Mouse (Mus musculus): ENCODE data around the gene Hs1bp3. TPM values are rescaled to one million over a fixed set of nuclear protein-coding genes. Genes with fewer than 3 reads are reported as not detected.

Gene Hs1bp3
- polyA plus RNA-seq, 1 experiment from 2014 or later, result 21.4 TPM

- 89% methylated on average over 3 of the region's 3 CpGs for whole genome bisulfite sequencing
- H3K4me1 ChIP-seq (replicated peaks), result peaks cover 16% of the 10 kb centered on the region
- no peaks in the 10 kb centered on the region for H3K9me3 ChIP-seq
- H3K4me3 ChIP-seq (replicated peaks), result no peak overlapping the region
- H3K27me3 ChIP-seq (replicated peaks), result no peaks in the 10 kb centered on the region
- no peak for ATAC-seq
- no peak overlapping the region for H3K4me2 ChIP-seq (replicated peaks)
- no peak overlapping the region for H3K27ac ChIP-seq
- H3K9ac ChIP-seq, result no peak overlapping the region
- H3K36me3 ChIP-seq, result no peaks in the 10 kb centered on the region
These were observed 46.3 kb downstream of the Hs1bp3 start for GRCm38 (mm10) chr12:8359418-8360112.

- no peak overlapping the region for H3K4me3 ChIP-seq (replicated peaks)
- no peaks in the 10 kb centered on the region for H3K9me3 ChIP-seq
- no peak overlapping the region for H3K9ac ChIP-seq
- H3K4me2 ChIP-seq (replicated peaks), result no peak overlapping the region
- peaks cover 19% of the 10 kb centered on the region for H3K4me1 ChIP-seq (replicated peaks)
- no peaks in the 10 kb centered on the region for H3K27me3 ChIP-seq (replicated peaks)
- no peaks in the 10 kb centered on the region for H3K36me3 ChIP-seq
- H3K27ac ChIP-seq, result no peak overlapping the region
- 77% methylated on average over 5 of the region's 5 CpGs for WGBS
- ATAC-seq, result no peak
These were observed 48.6 kb downstream of the Hs1bp3 start for GRCm38 (mm10) chr12:8361866-8362265.

- H3K36me3 ChIP-seq, result no peaks in the 10 kb centered on the region
- no peak overlapping the region for H3K9ac ChIP-seq
- no peak overlapping the region for H3K4me3 ChIP-seq (replicated peaks)
- no peak overlapping the region for H3K4me2 ChIP-seq (replicated peaks)
- no peak overlapping the region for H3K27ac ChIP-seq
- no peak for ATAC-seq
- 54% methylated on average over 7 of the region's 7 CpGs for WGBS
- no peaks in the 10 kb centered on the region for H3K27me3 ChIP-seq (replicated peaks)
- H3K9me3 ChIP-seq, result no peaks in the 10 kb centered on the region
- peaks cover 17% of the 10 kb centered on the region for H3K4me1 ChIP-seq (replicated peaks)
These were observed 49.2 kb downstream of the Hs1bp3 start for GRCm38 (mm10) chr12:8362400-8362799.

GRCm38 (mm10) chr12:8364321-8364838, 51.1 kb downstream of the Hs1bp3 start:
- Histone ChIP-seq H3K9ac (no peak overlapping the region), H3K4me1 (replicated peaks) (0 out of 2 replicates have a peak, but pooled peaks cover 3% of the 10 kb centered on the region), H3K4me2 (replicated peaks) (no peak overlapping the region), H3K36me3 (no peaks in the 10 kb centered on the region), H3K27ac (no peak overlapping the region), H3K27me3 (replicated peaks) (no peaks in the 10 kb centered on the region), H3K4me3 (replicated peaks) (no peak overlapping the region), H3K9me3 (no peaks in the 10 kb centered on the region)
- WGBS, result 53% methylated on average over 6 of the region's 6 CpGs
- ATAC-seq, result no peak

- Histone ChIP-seq H3K4me2 (replicated peaks) (no peak overlapping the region), H3K27me3 (replicated peaks) (no peaks in the 10 kb centered on the region), H3K36me3 (no peaks in the 10 kb centered on the region), H3K4me1 (replicated peaks) (0 out of 2 replicates have a peak, but pooled peaks cover 3% of the 10 kb centered on the region), H3K9me3 (no peaks in the 10 kb centered on the region), H3K4me3 (replicated peaks) (no peak overlapping the region), H3K27ac (no peak overlapping the region), H3K9ac (no peak overlapping the region)
- ATAC-seq, result no peak
- WGBS, result 75% methylated on average over 7 of the region's 7 CpGs
These were observed 52.1 kb downstream of the Hs1bp3 start for GRCm38 (mm10) chr12:8365336-8365735.

- Histone ChIP-seq H3K4me3 (replicated peaks) (no peak overlapping the region), H3K4me1 (replicated peaks) (0 out of 2 replicates have a peak, but pooled peaks cover 3% of the 10 kb centered on the region), H3K27me3 (replicated peaks) (no peaks in the 10 kb centered on the region), H3K4me2 (replicated peaks) (no peak overlapping the region), H3K9ac (no peak overlapping the region), H3K27ac (no peak overlapping the region), H3K9me3 (no peaks in the 10 kb centered on the region), H3K36me3 (no peaks in the 10 kb centered on the region)
- ATAC-seq, result peak; percentile 56; the same call in 1 of the 2 replicates
- 63% methylated on average over 5 of the region's 5 CpGs for WGBS
These were observed 52.8 kb downstream of the Hs1bp3 start for GRCm38 (mm10) chr12:8365905-8366576.

GRCm38 (mm10) chr12:8366688-8367087, 53.5 kb downstream of the Hs1bp3 start:
- Histone ChIP-seq H3K4me1 (replicated peaks) (0 out of 2 replicates have a peak, but pooled peaks cover 3% of the 10 kb centered on the region), H3K9ac (no peak overlapping the region), H3K27ac (no peak overlapping the region), H3K4me2 (replicated peaks) (no peak overlapping the region), H3K9me3 (no peaks in the 10 kb centered on the region), H3K27me3 (replicated peaks) (no peaks in the 10 kb centered on the region), H3K4me3 (replicated peaks) (no peak overlapping the region), H3K36me3 (no peaks in the 10 kb centered on the region)
- 40% methylated on average over 3 of the region's 3 CpGs for WGBS
- no peak for ATAC-seq

- Histone ChIP-seq H3K9me3 (no peaks in the 10 kb centered on the region), H3K36me3 (no peaks in the 10 kb centered on the region), H3K4me2 (replicated peaks) (no peak overlapping the region), H3K9ac (no peak overlapping the region), H3K4me3 (replicated peaks) (no peak overlapping the region), H3K27ac (peak overlapping the region; percentile 88), H3K27me3 (replicated peaks) (no peaks in the 10 kb centered on the region), H3K4me1 (replicated peaks) (peaks cover 3% of the 10 kb centered on the region; the same call in 1 of the 2 replicates)
- ATAC-seq, result peak; percentile 96
- 40% methylated on average over 5 of the region's 5 CpGs for WGBS
These were observed 58.7 kb downstream of the Hs1bp3 start for GRCm38 (mm10) chr12:8371746-8372510.

- no peak overlapping the region for H3K4me2 ChIP-seq (replicated peaks)
- peak; percentile 68 for ATAC-seq
- peaks cover 4% of the 10 kb centered on the region for H3K4me1 ChIP-seq (replicated peaks)
- peak overlapping the region; percentile 88 for H3K27ac ChIP-seq
- no peak overlapping the region for H3K9ac ChIP-seq
- no peaks in the 10 kb centered on the region for H3K27me3 ChIP-seq (replicated peaks)
- no peak overlapping the region for H3K4me3 ChIP-seq (replicated peaks)
- H3K9me3 ChIP-seq, result no peaks in the 10 kb centered on the region
- H3K36me3 ChIP-seq, result no peaks in the 10 kb centered on the region
- 64% methylated on average over 7 of the region's 7 CpGs for WGBS
These were observed 59.4 kb downstream of the Hs1bp3 start for GRCm38 (mm10) chr12:8372511-8373180.

GRCm38 (mm10) chr12:8373741-8374140, 60.5 kb downstream of the Hs1bp3 start:
- ATAC-seq, result no peak
- no peaks in the 10 kb centered on the region for H3K27me3 ChIP-seq (replicated peaks)

GRCm38 (mm10) chr12:8377169-8377568, 63.9 kb downstream of the Hs1bp3 start:
- Histone ChIP-seq H3K9me3 (no peaks in the 10 kb centered on the region), H3K4me2 (replicated peaks) (no peak overlapping the region), H3K36me3 (no peaks in the 10 kb centered on the region), H3K27ac (no peak overlapping the region), H3K4me1 (replicated peaks) (peaks cover 14% of the 10 kb centered on the region), H3K27me3 (replicated peaks) (no peaks in the 10 kb centered on the region), H3K4me3 (replicated peaks) (no peak overlapping the region), H3K9ac (no peak overlapping the region)
- 74% methylated on average over 1 of the region's 1 CpGs for WGBS
- no peak for ATAC-seq

More at GRCm38 (mm10) chr12:8373741-8374140, 60.5 kb downstream of the Hs1bp3 start:
- H3K4me1 ChIP-seq (replicated peaks), result peaks cover 10% of the 10 kb centered on the region
- H3K36me3 ChIP-seq, result no peaks in the 10 kb centered on the region
- H3K4me3 ChIP-seq (replicated peaks), result no peak overlapping the region
- H3K27ac ChIP-seq, result no peak overlapping the region
- no peaks in the 10 kb centered on the region for H3K9me3 ChIP-seq
- WGBS, result 89% methylated on average over 5 of the region's 5 CpGs
- H3K4me2 ChIP-seq (replicated peaks), result no peak overlapping the region
- H3K9ac ChIP-seq, result no peak overlapping the region
